Mouse (Mus musculus) large intestine, adult 2 months (tissue): ENCODE measurements at regions not wholly inside any gene's neighbourhood (a gene's known extent, or its start where the extent isn't known, plus 50 kb on each side); places are given as distances from the start of the nearest gene placed in this dataset.
A peak's percentile ranks its signal among the peaks of the same experiment; 100 is the strongest.

ENCODE experiments used
- DNase-seq: peaks from one replicate; pipeline ENCODE4 v3.0.0-alpha.2; 2012; ENCODE audit warnings: low read depth, low spot score
- WGBS: fragments of 180-500 bp; shearing (Covaris S2); methylation state at CpG from one replicate; pipeline ENCODE4 v1.1.7; 2018; 5-methylcytosine and 5-hydroxymethylcytosine counted together

GRCm38 (mm10) chr17:88248625-88249024, 183.5 kb upstream of the Fbxo11 start:
- WGBS, result 64% methylated on average over 5 of the region's 5 CpGs
- no peak for DNase-seq

GRCm38 (mm10) chr17:88251949-88252521, 186.9 kb upstream of the Fbxo11 start:
- WGBS, result 13% methylated on average over 17 of the region's 17 CpGs
- DNase-seq, result peak; percentile 13

GRCm38 (mm10) chr17:88255744-88256598, 184.5 kb upstream of the Foxn2 start:
- DNase-seq, result peak; percentile 68
- WGBS, result under 1% methylated on average over 40 of the region's 40 CpGs

- DNase-seq, result peak; percentile 32
- under 1% methylated on average over 18 of the region's 18 CpGs for WGBS
These were observed 183.6 kb upstream of the Foxn2 start for GRCm38 (mm10) chr17:88256599-88257544.

GRCm38 (mm10) chr17:88258361-88258796, 182.1 kb upstream of the Foxn2 start:
- 71% methylated on average over 11 of the region's 11 CpGs for WGBS
- no peak for DNase-seq

GRCm38 (mm10) chr17:88260176-88260575, 180.3 kb upstream of the Foxn2 start:
- WGBS, result 88% methylated on average over 7 of the region's 7 CpGs
- DNase-seq, result no peak

GRCm38 (mm10) chr17:88260826-88261225, 179.7 kb upstream of the Foxn2 start:
- WGBS, result 69% methylated on average over 6 of the region's 6 CpGs
- no peak for DNase-seq

GRCm38 (mm10) chr17:88261556-88261955, 179.0 kb upstream of the Foxn2 start:
- DNase-seq, result no peak
- 79% methylated on average over 8 of the region's 8 CpGs for WGBS

- DNase-seq, result no peak
- WGBS, result 62% methylated on average over 13 of the region's 13 CpGs
These were observed 178.0 kb upstream of the Foxn2 start for GRCm38 (mm10) chr17:88262326-88263187.

- WGBS, result 74% methylated on average over 13 of the region's 13 CpGs
- DNase-seq, result no peak
These were observed 175.2 kb upstream of the Foxn2 start for GRCm38 (mm10) chr17:88265291-88265690.

GRCm38 (mm10) chr17:88268216-88268615, 172.3 kb upstream of the Foxn2 start:
- 85% methylated on average over 8 of the region's 8 CpGs for WGBS
- DNase-seq, result no peak

- WGBS, result 95% methylated on average over 14 of the region's 14 CpGs
- no peak for DNase-seq
These were observed 171.7 kb upstream of the Foxn2 start for GRCm38 (mm10) chr17:88268802-88269201.

- WGBS, result 73% methylated on average over 5 of the region's 5 CpGs
- no peak for DNase-seq
These were observed 169.6 kb upstream of the Foxn2 start for GRCm38 (mm10) chr17:88270896-88271295.

- 83% methylated on average over 5 of the region's 5 CpGs for WGBS
- no peak for DNase-seq
These were observed 168.3 kb upstream of the Foxn2 start for GRCm38 (mm10) chr17:88272161-88272560.

GRCm38 (mm10) chr17:88273520-88273919, 167.0 kb upstream of the Foxn2 start:
- 77% methylated on average over 9 of the region's 9 CpGs for WGBS

GRCm38 (mm10) chr17:88274003-88274698, 166.4 kb upstream of the Foxn2 start:
- DNase-seq, result no peak
- WGBS, result 52% methylated on average over 14 of the region's 14 CpGs

More at GRCm38 (mm10) chr17:88273520-88273919, 167.0 kb upstream of the Foxn2 start:
- no peak for DNase-seq

GRCm38 (mm10) chr17:88274720-88275433, 165.6 kb upstream of the Foxn2 start:
- 39% methylated on average over 6 of the region's 6 CpGs for WGBS
- no peak for DNase-seq

GRCm38 (mm10) chr17:88279656-88280055, 160.9 kb upstream of the Foxn2 start:
- 70% methylated on average over 5 of the region's 5 CpGs for WGBS
- DNase-seq, result no peak
